Mouse (Mus musculus): ENCODE data around the gene Man2b1. TPM values are rescaled to one million over a fixed set of nuclear protein-coding genes. Genes with fewer than 3 reads are reported as not detected.
"Not testable (repeated sequence)": the region's sequence is repeated elsewhere in the genome, so short reads cannot be mapped to it uniquely, and the experiment has no call there.

Man2b1 gene
- polyA plus RNA-seq, 1 experiment from 2014 or later, result 80.9 TPM

DNA sequence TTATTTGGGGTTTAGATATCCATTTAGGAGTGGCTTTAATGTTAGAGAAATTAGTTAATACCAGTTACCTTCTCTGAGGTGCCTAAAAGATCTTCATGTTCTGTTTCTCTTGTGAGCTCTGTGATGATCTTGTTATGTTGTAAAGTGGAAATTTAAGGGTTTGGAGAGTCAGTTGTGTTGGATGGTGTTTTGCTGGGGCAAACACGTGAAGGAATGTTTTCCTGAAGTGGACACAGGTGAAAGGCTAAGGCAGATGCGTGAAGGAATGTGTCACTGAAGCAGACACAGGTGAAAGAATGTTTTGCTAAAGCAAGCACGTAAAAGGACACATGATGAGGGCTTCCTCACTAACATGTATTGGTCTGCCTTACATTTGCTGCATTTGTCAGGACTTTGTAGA lies 39.9 kb downstream of the Man2b1 start, which contains the start of gene Zfp791:
TSS of gene Zfp791 (minus strand) at position 101 of the 400 bp plus-strand sequence.
- Histone ChIP-seq H3K4me2 (replicated peaks; ENCODE audit: low read depth) (no peak within 1 kb of the TSS), H3K27me3 (replicated peaks; ENCODE audit: control insufficient read depth, insufficient read depth, low read length) (no peaks in the 10 kb centered on the region), H3K9ac (ENCODE audit: low read depth, low read length) (no peak within 1 kb of the TSS), H3K27ac (ENCODE audit: low read depth, low read length) (no peak within 1 kb of the TSS), H3K4me3 (ENCODE audit: low read depth, low read length) (no peak within 1 kb of the TSS), H3K9me3 (ENCODE audit: control insufficient read depth) (no peaks in the 10 kb centered on the region), H3K36me3 (ENCODE audit: control insufficient read depth, insufficient read depth) (no peaks in the 10 kb centered on the region), H3K4me1 (replicated peaks; ENCODE audit: control insufficient read depth, insufficient read depth, low read length) (no peaks in the 10 kb centered on the region)
- 88% methylated on average over 3 of the region's 3 CpGs for WGBS
- no peak for ATAC-seq
- no peak for TF ChIP-seq CTCF (IDR thresholded peaks at IDR 0.05; ENCODE audit: low read depth)

DNA sequence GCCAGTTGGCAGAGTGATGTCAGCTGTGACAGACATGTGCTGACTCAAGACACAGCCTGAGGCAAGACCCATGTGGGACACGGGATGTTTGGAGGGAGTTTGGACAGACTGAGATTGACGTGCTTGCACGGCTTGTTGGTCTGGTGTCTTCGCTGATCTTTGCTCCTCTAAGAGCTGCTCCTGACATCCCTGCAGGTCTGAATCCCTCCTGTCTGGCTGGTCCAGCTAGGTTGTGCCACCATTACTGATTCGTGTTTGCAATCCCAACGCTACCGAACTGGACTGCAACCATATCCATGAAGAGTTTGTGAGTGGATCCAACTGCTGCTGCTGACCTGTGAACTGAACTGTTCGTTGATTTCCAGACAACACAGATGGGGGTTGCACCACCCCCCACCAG lies 40.6 kb downstream of the Man2b1 start:
- Histone ChIP-seq H3K9me3 (ENCODE audit: control insufficient read depth) (no peaks in the 10 kb centered on the region), H3K4me1 (replicated peaks; ENCODE audit: control insufficient read depth, insufficient read depth, low read length) (no peaks in the 10 kb centered on the region), H3K27ac (ENCODE audit: low read depth, low read length) (no peak overlapping the region), H3K4me2 (replicated peaks; ENCODE audit: low read depth) (no peak overlapping the region), H3K9ac (ENCODE audit: low read depth, low read length) (no peak overlapping the region), H3K27me3 (replicated peaks; ENCODE audit: control insufficient read depth, insufficient read depth, low read length) (no peaks in the 10 kb centered on the region), H3K36me3 (ENCODE audit: control insufficient read depth, insufficient read depth) (no peaks in the 10 kb centered on the region), H3K4me3 (ENCODE audit: low read depth, low read length) (no peak overlapping the region)
- TF ChIP-seq CTCF (IDR thresholded peaks at IDR 0.05; ENCODE audit: low read depth), result no peak
- WGBS, result 90% methylated on average over 8 of the region's 8 CpGs
- no peak for ATAC-seq

DNA sequence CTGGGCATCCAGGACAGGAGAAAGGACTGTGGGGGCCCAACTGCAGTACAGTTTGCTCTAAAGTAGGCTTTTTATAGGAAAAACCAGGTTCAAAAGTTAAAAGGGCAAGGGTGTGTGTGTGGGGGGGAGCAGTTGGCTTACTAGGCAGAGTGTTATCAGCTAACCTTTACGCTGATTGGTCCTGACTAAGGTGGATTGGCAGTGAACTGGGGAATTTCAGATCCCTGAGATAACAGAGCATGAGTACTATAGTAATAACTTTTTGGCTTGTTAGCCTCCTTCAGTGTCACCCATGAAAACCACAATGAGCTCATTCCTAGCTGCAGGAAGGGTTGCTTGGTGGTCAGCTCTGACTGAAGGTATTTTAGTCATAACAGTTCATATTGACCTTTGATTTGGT lies 49.3 kb downstream of the Man2b1 start:
- TF ChIP-seq CTCF (IDR thresholded peaks at IDR 0.05; ENCODE audit: low read depth), result no peak
- Histone ChIP-seq H3K9me3 (ENCODE audit: control insufficient read depth) (no peaks in the 10 kb centered on the region), H3K4me3 (ENCODE audit: low read depth, low read length) (no peak overlapping the region), H3K4me1 (replicated peaks; ENCODE audit: control insufficient read depth, insufficient read depth, low read length) (no peaks in the 10 kb centered on the region), H3K27me3 (replicated peaks; ENCODE audit: control insufficient read depth, insufficient read depth, low read length) (no peaks in the 10 kb centered on the region), H3K27ac (ENCODE audit: low read depth, low read length) (no peak overlapping the region; the same call in 1 of the 2 replicates), H3K4me2 (replicated peaks; ENCODE audit: low read depth) (no peak overlapping the region), H3K9ac (ENCODE audit: low read depth, low read length) (no peak overlapping the region), H3K36me3 (ENCODE audit: control insufficient read depth, insufficient read depth) (no peaks in the 10 kb centered on the region)
- peak; percentile 95 for ATAC-seq
- 56% methylated on average over 1 of the region's 1 CpGs for WGBS

DNA sequence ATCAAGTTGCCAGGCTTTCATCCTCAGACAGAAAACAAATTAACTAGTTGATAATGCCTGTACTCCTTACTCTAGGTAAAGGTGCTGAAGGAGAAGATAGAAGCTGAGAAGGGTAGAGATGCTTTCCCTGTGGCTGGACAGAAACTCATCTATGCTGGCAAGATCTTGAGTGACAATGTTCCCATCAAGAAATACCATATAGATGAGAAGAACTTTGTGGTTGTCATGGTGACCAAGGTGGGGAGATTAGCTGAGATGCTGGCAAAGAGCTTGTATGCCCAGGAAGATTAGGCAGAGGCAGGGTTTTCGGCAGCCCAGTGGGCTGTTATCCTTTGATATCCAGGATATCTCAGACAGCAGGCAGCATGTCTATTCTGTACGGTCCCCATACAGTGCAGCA lies 52.6 kb downstream of the Man2b1 start:
- H3K27ac ChIP-seq (ENCODE audit: low read depth, low read length); H3K9me3 ChIP-seq (ENCODE audit: control insufficient read depth); ATAC-seq; H3K27me3 ChIP-seq (replicated peaks; ENCODE audit: control insufficient read depth, insufficient read depth, low read length); H3K36me3 ChIP-seq (ENCODE audit: control insufficient read depth, insufficient read depth); H3K4me2 ChIP-seq (replicated peaks; ENCODE audit: low read depth); H3K9ac ChIP-seq (ENCODE audit: low read depth, low read length); H3K4me1 ChIP-seq (replicated peaks; ENCODE audit: control insufficient read depth, insufficient read depth, low read length); H3K4me3 ChIP-seq (ENCODE audit: low read depth, low read length): not testable (repeated sequence)
- 95% methylated on average over 2 of the region's 2 CpGs for WGBS

DNA sequence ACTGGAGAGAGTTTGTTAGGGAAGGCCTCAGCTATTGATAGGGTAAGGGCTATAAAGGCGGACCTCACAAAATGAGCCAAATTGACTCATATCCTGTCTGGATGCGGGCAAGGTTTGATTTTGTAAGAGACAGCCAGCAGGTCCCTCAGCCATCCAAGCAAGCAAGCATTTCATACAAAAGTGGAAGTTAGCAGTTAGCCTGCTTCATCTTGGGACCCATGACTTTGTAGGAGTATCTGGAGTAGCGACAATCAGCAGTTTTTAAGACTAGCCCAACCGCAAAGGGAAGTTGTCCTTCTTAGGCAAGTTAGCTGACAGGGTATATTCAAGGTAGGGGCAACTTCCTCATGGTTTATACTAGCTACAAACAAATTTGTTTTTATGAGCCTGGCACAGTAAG lies 59.4 kb downstream of the Man2b1 start:
- TF ChIP-seq CTCF (IDR thresholded peaks at IDR 0.05; ENCODE audit: low read depth), result no peak
- Histone ChIP-seq H3K36me3 (ENCODE audit: control insufficient read depth, insufficient read depth) (no peaks in the 10 kb centered on the region), H3K27me3 (replicated peaks; ENCODE audit: control insufficient read depth, insufficient read depth, low read length) (no peaks in the 10 kb centered on the region), H3K9me3 (ENCODE audit: control insufficient read depth) (no peaks in the 10 kb centered on the region; the same call in 1 of the 2 replicates), H3K4me1 (replicated peaks; ENCODE audit: control insufficient read depth, insufficient read depth, low read length) (no peaks in the 10 kb centered on the region), H3K4me3 (ENCODE audit: low read depth, low read length) (no peak overlapping the region), H3K9ac (ENCODE audit: low read depth, low read length) (no peak overlapping the region), H3K4me2 (replicated peaks; ENCODE audit: low read depth) (no peak overlapping the region), H3K27ac (ENCODE audit: low read depth, low read length) (no peak overlapping the region)
- 93% methylated on average over 4 of the region's 4 CpGs for WGBS
- no peak for ATAC-seq

Small RNAs within 50 kb of the gene (microRNA-seq; reads per million reads assigned to microRNA genes)
- gene Gm23388 (not detected), gene Mir7070 (not detected)

Other genes starting within 250 kb of the Man2b1 start
- 67.8 and 74.2 TPM in 2 replicates for gene Rad23a, start 242.6 kb upstream of the Man2b1 start, polyA plus RNA-seq (2015; fragmentation: Nextera tagmentation; extraction: Ambion mirVana)
- gene Calr, start 236.3 kb upstream of the Man2b1 start, polyA plus RNA-seq (2015; fragmentation: Nextera tagmentation; extraction: Ambion mirVana), result 474 and 507 TPM in 2 replicates
- gene Farsa, start 226.3 kb upstream of the Man2b1 start, polyA plus RNA-seq (2015; fragmentation: Nextera tagmentation; extraction: Ambion mirVana), result 27.3 and 28.3 TPM in 2 replicates
- 27.1 and 32.7 TPM in 2 replicates for gene Syce2, start 211.2 kb upstream of the Man2b1 start, polyA plus RNA-seq (2015; fragmentation: Nextera tagmentation; extraction: Ambion mirVana)
- 15.3 and 15.5 TPM in 2 replicates for gene Gcdh, start 189.3 kb upstream of the Man2b1 start, polyA plus RNA-seq (2015; fragmentation: Nextera tagmentation; extraction: Ambion mirVana)
- 0.56 and 0.63 TPM in 2 replicates for gene Klf1, start 181.3 kb upstream of the Man2b1 start, polyA plus RNA-seq (2015; fragmentation: Nextera tagmentation; extraction: Ambion mirVana)
- gene Dnase2a, start 174.7 kb upstream of the Man2b1 start, polyA plus RNA-seq (2015; fragmentation: Nextera tagmentation; extraction: Ambion mirVana), result 8.9 and 11.0 TPM in 2 replicates
- gene Mast1, start 145.9 kb upstream of the Man2b1 start, polyA plus RNA-seq (2015; fragmentation: Nextera tagmentation; extraction: Ambion mirVana), result 1.1 TPM in 2 replicates
- gene Rtbdn, start 136.3 kb upstream of the Man2b1 start, polyA plus RNA-seq (2015; fragmentation: Nextera tagmentation; extraction: Ambion mirVana), result 0.12 TPM in 2 replicates
- gene Gm49661, start 113.8 kb upstream of the Man2b1 start, polyA plus RNA-seq (2015; fragmentation: Nextera tagmentation; extraction: Ambion mirVana), result 1.3 and 2.1 TPM in 2 replicates
- 313 and 319 TPM in 2 replicates for gene Prdx2, start 113.7 kb upstream of the Man2b1 start, polyA plus RNA-seq (2015; fragmentation: Nextera tagmentation; extraction: Ambion mirVana)
- gene Rnaseh2a, start 113.5 kb upstream of the Man2b1 start, polyA plus RNA-seq (2015; fragmentation: Nextera tagmentation; extraction: Ambion mirVana), result 53.2 and 57.6 TPM in 2 replicates
- gene Junb, start 104.6 kb upstream of the Man2b1 start, polyA plus RNA-seq (2015; fragmentation: Nextera tagmentation; extraction: Ambion mirVana), result 42.8 and 47.6 TPM in 2 replicates
- gene Hook2, start 92.7 kb upstream of the Man2b1 start, polyA plus RNA-seq (2015; fragmentation: Nextera tagmentation; extraction: Ambion mirVana), result 68.6 and 75.4 TPM in 2 replicates
- 0.66 TPM in 1 of 2 replicates, not detected in the other for gene Best2, start 68.7 kb upstream of the Man2b1 start, polyA plus RNA-seq (2015; fragmentation: Nextera tagmentation; extraction: Ambion mirVana)
- 98.4 and 105 TPM in 2 replicates for gene Asna1, start 58.0 kb upstream of the Man2b1 start, polyA plus RNA-seq (2015; fragmentation: Nextera tagmentation; extraction: Ambion mirVana)
- gene Trir, start 56.4 kb upstream of the Man2b1 start, polyA plus RNA-seq (2015; fragmentation: Nextera tagmentation; extraction: Ambion mirVana), result 121 and 122 TPM in 2 replicates
- 9.8 and 10.9 TPM in 2 replicates for gene Tnpo2, start 46.4 kb upstream of the Man2b1 start, polyA plus RNA-seq (2015; fragmentation: Nextera tagmentation; extraction: Ambion mirVana)
- gene Fbxw9, start 23.2 kb upstream of the Man2b1 start, polyA plus RNA-seq (2015; fragmentation: Nextera tagmentation; extraction: Ambion mirVana), result 22.1 and 25.8 TPM in 2 replicates
- 0.60 TPM in 1 of 2 replicates, not detected in the other for gene Gm5741, start 15.3 kb upstream of the Man2b1 start, polyA plus RNA-seq (2015; fragmentation: Nextera tagmentation; extraction: Ambion mirVana)
- 46.6 and 54.9 TPM in 2 replicates for gene Dhps, start 11.5 kb upstream of the Man2b1 start, polyA plus RNA-seq (2015; fragmentation: Nextera tagmentation; extraction: Ambion mirVana)
- gene Wdr83os, start 2.5 kb upstream of the Man2b1 start, polyA plus RNA-seq (2015; fragmentation: Nextera tagmentation; extraction: Ambion mirVana), result 93.1 and 93.6 TPM in 2 replicates
- 23.0 and 25.5 TPM in 2 replicates for gene Wdr83, start 2.0 kb upstream of the Man2b1 start, polyA plus RNA-seq (2015; fragmentation: Nextera tagmentation; extraction: Ambion mirVana)
- gene Zfp791, start 39.8 kb downstream of the Man2b1 start, polyA plus RNA-seq (2015; fragmentation: Nextera tagmentation; extraction: Ambion mirVana), result 0.99 and 1.4 TPM in 2 replicates
- gene Cks1brt, start 68.7 kb downstream of the Man2b1 start, polyA plus RNA-seq (2015; fragmentation: Nextera tagmentation; extraction: Ambion mirVana), result not detected in 2 replicates
- gene Olfr371, start 142.7 kb downstream of the Man2b1 start, polyA plus RNA-seq (2015; fragmentation: Nextera tagmentation; extraction: Ambion mirVana), result not detected in 2 replicates
- gene Orc6, start 216.4 kb downstream of the Man2b1 start, polyA plus RNA-seq (2015; fragmentation: Nextera tagmentation; extraction: Ambion mirVana), result 32.6 and 34.5 TPM in 2 replicates
- 124 and 133 TPM in 2 replicates for gene Vps35, start 216.5 kb downstream of the Man2b1 start, polyA plus RNA-seq (2015; fragmentation: Nextera tagmentation; extraction: Ambion mirVana)

All from intestine, postnatal 0 days (tissue).